Mouse (Mus musculus): ENCODE measurements at regions not wholly inside any gene's neighbourhood (a gene's known extent, or its start where the extent isn't known, plus 50 kb on each side); places are given as distances from the start of the nearest gene placed in this dataset.

DNA sequence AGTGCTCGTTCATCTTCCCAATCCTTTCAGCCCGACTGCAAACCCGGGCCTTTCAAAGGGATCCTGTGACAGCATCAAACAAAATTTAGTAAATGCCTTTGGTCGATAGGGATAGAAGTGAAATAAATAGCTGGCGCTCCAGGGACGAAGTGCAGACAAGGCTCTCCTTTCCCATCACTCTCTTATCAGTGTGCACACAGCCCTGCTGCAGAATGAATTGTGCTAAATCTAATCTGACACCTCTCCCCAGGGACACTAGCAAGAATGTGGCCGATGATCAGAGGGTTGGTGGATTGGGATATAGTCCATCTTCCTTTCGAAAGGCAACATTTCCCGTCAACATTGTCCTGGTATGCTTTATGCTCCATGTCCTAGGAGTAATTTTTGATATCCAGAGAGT lies 1372.9 kb upstream of the Tenm4 start:
- DNase-seq, result peak; percentile 37 to 58

DNA sequence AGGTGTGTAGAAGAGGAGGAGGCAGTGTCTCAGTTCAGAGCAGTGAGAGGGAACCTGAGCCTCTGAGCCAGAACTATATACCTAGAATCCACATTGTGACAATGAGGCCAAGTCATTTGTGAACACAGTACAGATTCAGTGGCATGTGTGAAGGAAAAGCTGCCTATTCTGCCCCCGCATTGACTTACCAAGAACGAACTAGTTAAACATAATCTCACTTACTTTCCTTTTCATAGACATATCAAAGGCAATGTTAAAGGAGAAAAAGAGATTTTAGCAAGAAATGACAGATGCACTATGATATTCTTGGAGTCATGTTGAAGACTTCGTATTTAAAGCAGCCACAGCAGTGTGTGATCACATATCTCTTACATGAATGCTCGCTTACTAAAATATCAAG lies 1329.8 kb upstream of the Tenm4 start:
- DNase-seq, result no peak

DNA sequence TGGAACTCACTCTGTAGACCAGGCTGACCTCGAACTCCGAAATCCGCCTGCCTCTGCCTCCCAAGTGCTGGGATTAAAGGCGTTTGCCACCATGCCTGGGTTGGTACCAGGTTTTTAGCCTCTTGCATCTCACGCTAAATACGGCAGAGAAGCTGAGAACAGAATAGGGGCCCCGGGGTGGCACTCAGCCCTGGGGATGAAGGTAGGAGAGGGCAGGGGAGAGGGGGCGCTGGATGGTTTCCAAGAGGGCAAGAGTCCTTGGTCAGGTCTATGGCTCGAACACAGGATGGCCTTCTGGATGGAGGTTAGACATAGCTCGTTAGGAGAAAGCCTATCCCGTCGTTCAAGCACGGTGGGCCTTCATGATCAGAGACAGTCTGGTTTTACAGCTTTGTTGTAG lies 1319.7 kb upstream of the Tenm4 start:
- DNase-seq, result no peak

DNA sequence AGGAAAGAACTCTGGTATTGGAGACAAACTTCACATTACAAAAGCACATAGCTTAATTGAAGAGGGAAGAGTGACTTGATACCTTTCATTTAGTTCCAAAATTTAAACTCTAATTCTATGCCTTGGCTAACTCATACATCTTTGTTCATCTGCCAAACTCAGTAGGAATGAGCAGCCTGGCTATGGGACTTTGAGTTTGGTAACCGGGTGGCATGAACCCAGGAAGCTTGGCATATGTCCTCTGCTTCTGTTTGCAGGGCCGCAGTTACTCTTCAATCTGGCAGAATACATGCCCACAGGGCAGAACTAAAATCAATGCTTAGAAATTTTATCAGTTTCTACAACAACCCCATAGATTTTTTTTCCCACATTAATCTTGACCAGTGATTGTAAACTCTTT lies 1314.4 kb upstream of the Tenm4 start:
- peak; percentile 36 to 71 for DNase-seq

DNA sequence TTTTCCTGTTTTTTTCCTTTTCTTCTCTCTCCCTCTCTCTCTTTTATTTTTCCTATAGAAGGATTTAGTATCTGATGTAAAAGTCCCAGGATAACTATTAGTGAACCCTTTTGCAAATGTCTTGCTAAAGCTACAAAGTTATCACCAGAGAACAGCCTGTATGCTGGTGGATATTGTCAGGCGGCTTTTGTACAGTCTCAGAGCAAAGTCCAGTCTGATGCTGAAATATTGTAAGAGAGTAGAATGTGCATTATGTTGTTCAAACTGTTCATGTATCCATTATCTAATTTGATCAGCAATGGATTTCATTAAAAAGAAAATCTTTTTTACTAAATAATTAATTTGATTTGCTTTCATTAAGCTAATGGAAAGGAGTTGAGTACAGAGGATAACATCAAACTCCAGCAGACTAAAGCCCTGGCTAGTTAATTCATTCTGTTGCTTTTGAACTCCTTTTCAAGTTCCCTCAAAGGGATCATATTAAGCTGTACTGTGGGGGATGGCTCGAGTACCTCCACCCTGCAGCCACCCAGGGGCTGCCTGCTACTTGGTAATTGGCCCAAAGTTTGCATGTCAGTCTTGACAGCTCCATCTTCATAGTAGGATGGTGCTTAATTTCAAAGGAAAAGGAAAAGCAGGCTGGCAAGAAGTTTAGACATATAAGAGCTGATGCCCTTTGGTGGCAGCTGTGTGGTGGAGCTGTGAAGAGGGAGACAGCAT lies 1280.2 kb upstream of the Tenm4 start:
- no peak for DNase-seq

DNA sequence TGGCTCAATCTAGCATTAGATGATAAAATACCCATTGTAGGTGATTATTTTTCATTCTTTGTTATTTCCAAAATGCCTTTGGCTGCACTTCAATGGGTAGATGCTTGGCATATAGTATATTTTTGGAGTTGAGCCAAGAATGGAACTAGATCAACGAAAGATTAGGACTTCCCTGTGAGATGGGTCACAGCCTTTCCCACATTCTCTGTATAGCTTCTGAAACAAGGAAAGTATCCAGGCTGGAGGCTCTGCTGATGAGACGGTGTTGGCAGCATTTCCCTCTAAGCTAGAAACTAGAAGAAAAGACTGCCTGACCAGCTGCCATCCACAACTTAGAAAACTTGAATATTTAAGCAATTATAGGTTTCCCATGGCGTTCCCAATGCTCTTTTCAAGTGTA lies 1273.0 kb upstream of the Tenm4 start:
- DNase-seq, result no peak

DNA sequence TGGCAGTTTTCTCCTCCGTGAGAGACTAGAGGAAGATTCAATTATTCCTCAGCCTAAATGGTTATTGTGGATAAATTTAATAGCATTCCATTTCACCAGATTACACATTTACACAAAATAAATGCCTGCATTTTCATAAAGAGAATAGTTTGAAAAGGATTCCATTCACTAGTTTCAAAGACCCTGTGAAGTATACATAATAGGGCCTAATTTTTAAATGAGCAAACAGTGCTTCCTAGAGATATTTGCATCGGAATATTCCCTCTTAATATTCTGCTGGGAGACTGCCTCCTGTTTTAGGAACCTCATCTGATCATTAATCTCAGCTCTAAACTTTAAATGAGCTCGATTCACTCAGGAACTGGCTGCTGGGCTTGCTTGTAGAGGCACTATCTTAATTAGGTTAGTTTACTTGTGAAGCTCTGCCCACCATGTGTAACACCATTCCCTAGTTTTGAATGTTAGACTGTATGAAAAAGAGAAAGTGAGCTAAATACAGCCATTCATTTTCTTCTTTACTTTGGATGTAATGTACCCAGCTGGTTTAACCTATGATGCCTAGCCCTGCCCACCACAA lies 1244.4 kb upstream of the Tenm4 start:
- DNase-seq, result no peak

DNA sequence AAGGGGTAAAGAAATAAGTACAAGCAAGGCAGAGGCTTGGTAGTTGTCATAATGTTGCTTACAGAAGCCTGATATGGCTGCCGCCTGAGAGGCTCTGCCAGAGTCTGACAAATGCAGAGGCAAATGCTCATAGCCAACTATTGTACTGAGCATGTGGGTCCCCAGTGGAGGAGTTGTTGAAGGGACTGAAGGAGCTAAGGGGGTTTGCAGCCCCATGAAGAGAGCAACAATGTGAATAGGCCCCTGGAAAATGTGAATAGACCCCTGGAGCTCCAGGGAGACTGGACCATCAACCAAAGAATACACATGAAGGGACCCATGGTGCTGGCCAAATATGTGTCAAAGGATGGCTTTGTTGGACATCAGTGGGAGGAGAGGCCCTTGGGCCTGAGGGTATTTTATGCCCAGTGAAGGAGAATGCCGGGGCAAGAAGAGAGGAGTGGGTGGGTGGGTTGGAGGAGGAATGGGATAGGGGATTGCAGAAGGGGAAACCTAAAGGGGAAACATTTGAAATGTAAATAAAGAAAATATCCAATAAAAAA lies 1207.2 kb upstream of the Tenm4 start:
- DNase-seq, result no peak

DNA sequence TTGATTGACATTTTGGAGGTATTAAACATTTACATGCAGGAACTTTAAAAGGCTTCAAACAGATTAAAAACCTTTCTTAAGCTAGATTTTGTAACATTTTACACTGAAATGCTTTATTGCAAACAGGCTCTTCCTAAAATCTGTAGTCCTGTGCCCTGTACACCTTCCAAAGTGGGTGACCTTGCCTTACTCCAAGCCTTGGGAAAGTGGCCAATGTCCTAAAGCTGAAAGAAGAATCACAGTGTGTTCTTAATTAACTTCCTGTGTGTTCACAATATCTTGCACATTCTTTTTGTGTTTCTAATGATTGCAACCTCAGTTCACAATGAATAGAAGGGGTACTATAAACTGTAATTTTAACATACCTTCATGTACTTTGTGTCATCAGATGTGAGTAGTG lies 1203.4 kb upstream of the Tenm4 start:
- DNase-seq, result no peak

DNA sequence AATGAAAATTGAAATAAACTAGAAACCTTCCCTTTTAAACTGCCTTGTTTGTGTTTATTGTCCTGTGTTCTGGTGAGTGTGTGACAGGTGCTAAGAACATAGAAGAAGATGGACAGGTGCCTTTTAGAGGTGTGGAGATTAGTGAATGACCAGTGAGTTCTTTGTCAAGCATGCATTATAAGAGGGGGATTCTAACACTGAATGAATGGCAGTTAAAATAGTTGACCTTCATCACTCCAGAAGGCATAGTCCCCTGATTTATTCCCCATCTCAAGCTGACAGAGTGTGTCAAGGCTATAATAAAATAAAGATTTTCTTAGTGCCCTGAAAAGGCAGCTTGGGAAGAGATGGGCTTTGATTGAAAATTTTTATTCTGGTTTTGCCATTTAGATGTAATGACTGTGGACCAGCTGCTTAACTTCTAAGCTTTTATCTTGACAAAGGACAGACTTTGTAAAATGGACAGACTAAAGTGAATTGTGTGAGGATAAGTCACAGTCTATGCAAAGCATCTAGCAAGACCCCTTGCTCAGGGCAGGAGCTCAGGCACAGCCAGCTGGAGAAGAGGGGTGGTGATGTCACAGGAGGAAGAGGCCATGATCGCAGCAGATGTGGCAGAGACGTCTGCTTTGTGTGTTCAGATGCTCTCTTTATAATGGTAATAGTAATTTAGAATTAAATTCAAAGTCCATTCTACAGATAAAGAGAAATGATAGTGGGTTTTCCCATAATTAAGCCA lies 1195.8 kb upstream of the Tenm4 start:
- no peak for DNase-seq

DNA sequence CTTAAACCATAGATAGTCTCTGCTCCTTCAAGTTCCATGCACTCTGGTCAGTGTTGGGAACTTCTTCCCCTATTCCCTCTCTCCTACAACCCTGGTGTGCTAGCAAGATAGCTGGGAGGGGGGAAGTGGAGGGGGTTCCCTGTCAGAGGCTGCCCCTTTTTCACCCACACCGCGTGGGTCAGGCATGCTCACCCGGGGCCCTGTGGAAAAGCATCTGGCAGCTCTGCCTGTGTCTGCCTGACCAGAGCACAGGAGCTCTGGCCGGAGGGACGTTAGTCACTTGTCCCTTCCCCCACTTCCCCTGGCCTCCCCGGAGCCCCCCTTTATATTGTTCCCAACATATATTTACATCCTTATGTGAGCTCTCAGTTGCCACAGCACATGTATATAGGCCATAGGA lies 1174.8 kb upstream of the Tenm4 start:
- no peak for DNase-seq

DNA sequence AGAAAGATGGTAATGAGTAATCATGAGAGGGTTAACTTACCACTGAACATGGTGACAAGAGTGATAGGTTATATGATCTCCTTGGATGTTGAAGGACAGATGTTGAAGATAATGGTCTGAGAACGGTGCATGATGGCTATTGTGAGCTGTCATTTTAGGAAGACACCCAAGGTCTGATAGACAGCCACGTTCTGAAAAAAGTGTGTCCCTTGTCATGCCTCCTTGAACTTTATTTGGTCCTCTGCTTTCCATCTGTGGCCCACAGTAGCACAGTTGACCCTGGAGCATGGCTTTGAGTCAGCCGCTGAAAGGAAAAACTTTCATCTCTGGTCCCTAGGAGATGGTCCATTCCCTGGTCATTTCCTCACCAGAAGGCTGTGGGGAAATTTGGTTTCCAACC lies 1166.9 kb upstream of the Tenm4 start:
- DNase-seq, result no peak

DNA sequence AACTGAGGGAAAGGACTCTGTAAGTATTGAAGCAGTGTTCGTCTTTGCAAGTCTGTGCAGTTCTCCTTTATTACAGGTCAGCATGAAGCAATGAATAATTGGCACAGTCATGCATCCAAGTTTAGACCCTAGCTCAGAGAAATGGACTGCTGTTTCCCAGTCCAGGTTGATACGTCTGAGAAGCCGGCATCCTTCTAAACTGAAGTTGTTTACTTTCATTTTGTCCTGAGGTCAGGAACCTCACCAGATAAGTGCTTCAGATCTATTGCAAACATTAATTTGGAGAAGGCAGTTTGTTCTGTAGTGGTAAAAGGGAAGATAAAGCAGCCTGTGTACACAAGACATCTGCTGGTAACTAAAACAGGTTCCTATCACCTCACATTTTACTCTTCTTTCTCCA lies 1165.6 kb upstream of the Tenm4 start:
- DNase-seq, result no peak

DNA sequence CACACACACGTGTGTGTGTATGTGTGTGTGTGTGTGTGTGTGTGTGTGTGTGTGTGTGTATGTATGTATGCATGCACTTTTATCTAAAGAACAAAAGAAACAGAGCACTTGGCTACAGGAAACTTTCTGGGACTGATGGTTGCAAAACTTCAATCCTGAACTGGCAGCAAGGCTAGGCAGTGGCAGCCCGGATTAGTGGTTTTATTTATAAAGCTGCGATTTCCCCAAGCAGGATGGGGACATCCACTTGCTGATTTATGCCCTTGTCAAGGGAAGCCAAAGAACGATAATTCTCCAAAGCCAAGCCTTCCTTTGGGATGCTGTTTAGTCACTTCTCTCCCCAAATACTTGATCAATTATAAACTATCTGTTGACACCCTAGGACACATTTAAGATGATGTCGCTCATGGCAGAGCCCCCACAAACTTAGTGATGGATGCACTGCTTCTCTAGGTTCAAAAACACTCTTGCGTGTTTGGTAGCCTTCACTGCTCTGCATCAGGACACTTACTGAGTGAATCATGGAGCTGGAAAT lies 1162.1 kb upstream of the Tenm4 start:
- DNase-seq, result no peak

DNA sequence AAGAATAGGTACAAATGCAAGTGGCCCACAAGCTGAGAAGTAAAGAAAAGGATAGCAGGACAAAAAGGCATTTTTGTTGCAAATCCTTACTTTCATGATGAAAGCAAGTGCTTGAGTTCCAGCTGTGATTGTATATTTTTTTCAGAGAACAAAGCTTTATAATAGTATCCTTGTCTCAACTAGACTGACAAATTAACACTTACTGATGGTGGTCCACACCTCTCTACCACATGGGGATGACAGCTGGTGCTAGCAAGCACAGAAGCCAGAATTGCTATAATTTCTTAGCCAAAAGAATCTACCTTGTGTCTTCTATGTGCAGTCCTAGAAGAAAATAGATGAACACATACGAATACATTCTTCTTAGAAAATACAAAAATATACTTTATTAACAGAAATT lies 1150.8 kb upstream of the Tenm4 start:
- DNase-seq, result peak in 1 of 2 experiments; percentile 0

DNA sequence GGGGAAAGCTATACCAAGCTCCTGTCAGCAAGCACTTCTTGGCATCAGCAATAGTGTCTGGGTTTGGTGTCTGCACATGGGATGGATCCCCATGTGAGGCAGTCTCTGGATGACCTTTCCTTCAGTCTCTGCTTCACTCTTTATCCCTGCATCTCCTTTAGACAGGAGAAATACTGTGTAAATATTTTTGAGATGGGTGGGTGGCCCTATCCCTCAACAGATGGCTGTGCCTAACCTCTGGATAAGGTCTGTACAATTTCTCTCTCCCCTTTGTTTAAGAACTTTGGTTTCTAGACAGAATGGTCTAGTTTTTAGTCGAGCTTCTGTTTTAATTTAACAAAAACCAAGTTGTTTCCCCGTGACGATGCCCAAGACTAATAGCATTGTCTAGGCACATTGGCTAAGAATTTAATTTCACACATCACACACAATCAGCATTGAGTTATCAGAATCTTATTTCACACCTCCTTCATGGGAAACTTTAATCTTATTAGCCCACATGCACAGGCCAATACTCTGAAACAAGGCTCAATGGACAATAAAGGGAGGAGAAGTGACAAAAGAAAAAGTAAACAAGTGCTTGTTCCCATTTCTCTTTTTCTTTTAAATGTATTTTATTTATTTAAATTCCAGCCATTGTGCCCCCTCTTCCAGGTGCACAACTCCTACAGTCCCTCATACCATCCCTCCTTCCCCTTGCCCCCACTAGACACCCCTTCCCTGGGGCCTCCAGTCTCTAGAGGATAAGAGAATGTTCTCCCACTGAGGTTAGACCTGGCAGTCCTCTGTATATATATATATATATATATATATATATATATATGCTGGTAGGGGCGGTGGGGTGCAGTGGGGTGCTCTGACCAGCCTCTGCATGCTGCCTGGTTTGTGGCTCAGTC lies 1142.9 kb upstream of the Tenm4 start:
- DNase-seq, result no peak
